Mouse (Mus musculus) T-cell, adult 2 months (primary cell): Measurements from ENCODE around the gene Trim58.

Experiments
- DNase-seq: peaks from one replicate; pipeline ENCODE4 v3.0.0; 2022; ENCODE audit warnings: low spot score

The Trim58 gene

DNA sequence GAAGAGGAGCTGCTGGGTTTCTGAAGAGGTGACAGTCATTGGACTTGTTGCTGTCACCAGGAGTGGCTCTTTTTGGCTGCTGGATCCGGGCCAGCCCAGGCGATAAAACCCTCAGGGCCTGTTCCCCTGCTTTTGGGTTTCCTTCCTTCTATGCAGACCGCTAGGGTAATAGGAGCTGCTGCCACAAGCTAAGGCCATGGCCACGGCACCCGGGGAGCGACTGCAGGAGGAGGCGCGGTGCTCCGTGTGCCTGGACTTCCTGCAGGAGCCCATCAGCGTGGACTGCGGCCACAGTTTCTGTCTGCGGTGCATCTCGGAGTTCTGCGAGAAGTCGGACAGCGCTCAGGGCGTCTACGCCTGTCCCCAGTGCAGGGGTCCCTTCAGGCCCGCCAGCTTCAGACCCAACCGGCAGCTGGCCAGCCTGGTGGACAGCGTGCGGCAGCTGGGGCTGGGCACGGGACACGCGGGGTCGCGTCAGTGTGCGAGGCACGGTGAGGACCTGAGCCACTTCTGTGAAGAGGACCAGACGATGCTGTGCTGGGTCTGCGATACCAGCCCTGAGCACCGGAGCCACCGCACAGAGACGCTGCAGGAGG, at the start of gene Trim58:
Gene Trim58, plus strand, starts transcription at position 194 of the 596 bp plus-strand sequence.
- no peak for DNase-seq

DNA sequence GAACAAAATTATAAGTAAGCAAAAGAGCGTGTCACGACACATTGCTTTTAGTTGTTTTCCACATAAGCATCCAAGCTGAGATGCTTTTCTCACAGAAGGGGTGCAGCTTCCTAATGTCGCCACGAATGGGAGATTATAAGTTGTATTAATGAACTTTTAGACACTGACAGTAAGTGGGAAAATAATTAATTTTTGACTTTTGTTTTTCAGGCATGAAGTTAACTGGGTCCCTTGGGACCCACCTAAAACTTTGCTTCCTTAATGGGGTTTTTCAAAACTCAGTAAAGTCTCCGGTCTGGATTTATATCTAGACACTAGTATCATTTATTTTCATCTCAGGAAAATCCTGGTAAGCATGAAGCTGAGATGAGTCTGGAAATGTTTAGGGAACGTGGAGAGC, 45.5 kb upstream of the Trim58 start, which contains the start of gene Olfr324:
Gene Olfr324, plus strand, starts transcription at position 301 of the 400 bp plus-strand sequence.
- DNase-seq, result no peak

DNA sequence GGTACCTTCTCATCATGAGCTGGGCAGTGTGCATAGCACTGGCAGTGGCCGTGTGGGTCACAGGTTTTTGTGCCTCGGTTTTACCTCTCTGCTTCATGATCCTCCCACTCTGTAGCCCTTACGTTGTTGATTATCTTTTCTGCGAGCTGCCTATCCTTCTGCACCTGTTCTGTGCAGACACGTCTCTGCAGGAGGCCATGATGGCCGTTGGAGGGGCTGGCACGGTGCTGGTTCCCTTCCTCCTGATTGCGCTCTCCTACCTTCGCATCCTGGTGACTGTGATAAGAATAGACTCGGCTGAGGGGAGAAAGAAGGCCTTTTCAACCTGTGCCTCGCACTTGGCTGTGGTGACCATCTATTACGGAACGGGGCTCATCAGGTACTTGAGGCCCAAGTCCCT, 42.4 kb upstream of the Trim58 start:
- DNase-seq, result no peak

DNA sequence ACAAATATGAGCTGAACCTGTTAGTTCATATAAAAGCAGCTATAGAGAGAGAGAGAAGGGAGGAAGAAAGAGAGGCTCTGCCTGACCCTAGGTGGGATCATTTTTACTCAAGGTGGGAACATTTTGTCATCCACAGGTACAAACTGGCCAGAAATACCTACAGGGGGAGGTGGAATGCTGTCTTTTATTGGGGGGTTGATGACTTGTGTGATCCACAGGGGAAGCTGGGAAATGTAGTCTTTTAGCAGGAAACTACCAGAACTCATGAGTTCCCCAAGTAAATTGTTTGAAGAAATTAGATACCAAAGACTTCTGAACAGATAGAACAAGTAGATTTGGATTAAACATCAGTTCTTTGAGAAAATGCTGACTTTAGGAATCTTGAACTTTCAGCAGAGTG, 38.2 kb upstream of the Trim58 start:
- no peak for DNase-seq

DNA sequence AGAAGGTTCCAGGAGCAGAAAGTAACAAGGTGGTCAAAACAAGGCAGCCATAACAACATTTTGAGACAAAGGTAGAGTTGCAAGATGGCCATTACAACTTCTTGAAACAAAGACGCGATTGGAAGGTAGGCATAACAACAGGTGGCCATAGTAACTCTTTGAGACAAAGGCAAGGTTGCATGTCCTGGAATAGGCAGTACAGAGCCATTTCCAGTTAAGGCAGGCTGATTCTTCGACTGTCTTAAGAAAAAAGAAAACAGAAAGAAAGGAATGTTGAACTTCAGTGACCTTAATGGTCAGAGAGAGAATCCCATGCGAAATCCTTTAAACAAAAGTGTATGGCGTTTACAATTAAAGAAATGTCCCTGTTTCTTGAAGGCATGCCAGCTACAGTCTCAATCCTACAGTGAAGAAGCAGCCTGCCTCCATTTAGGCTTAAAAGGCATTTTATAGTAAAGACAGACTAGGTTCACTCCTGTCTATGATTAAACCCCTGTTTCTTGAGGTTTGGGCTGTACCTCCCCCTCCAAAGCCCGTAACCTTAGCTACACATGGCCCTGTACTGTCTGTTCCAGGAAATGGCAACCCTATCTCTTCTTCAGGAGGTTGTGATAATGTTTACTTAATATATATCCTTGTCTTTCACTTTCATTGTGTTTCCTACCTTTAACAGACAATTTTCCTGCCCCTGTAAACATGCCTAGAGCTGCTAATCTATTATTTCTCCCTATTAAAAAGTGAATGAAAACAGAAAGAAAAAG, 37.3 kb upstream of the Trim58 start:
- DNase-seq, result no peak

DNA sequence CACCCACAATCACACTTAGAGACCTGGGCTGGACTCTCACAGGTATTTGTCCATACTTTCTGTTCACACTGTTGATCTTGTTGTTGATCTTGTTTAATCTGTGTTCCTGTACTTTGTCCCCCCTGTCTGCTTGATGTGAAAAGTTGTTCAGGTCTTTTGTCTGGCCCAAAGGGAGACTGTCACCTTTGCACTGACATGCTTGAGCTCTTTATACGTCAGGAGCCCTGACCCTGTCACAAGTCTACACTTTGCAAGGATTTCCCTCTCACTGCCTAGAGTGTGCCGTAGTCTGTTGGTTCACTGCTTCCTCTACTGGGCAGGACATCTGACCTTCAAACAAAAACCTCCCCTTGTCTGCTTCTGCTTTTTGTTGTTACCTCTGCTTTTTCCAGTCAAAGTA, 35.6 kb upstream of the Trim58 start:
- DNase-seq, result no peak

DNA sequence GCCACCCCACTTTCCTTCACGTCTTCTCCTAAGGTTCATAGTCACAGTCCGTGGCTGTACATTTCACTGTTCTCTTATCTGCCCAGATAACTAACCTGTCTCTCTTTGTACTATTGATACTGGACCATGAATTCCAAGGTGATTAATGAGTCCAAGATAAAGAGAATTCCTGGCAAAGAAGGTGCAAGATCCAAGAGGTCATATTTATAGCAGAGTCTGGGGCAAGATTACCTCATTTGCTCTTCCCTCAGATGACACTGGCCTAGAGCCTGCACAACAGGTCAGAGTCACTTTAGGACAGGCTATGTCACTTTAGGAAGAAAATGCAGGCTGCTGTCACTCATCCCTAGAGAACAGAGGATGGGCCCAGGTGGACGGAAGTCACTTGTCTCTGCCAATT, 35.0 kb upstream of the Trim58 start:
- DNase-seq, result no peak

DNA sequence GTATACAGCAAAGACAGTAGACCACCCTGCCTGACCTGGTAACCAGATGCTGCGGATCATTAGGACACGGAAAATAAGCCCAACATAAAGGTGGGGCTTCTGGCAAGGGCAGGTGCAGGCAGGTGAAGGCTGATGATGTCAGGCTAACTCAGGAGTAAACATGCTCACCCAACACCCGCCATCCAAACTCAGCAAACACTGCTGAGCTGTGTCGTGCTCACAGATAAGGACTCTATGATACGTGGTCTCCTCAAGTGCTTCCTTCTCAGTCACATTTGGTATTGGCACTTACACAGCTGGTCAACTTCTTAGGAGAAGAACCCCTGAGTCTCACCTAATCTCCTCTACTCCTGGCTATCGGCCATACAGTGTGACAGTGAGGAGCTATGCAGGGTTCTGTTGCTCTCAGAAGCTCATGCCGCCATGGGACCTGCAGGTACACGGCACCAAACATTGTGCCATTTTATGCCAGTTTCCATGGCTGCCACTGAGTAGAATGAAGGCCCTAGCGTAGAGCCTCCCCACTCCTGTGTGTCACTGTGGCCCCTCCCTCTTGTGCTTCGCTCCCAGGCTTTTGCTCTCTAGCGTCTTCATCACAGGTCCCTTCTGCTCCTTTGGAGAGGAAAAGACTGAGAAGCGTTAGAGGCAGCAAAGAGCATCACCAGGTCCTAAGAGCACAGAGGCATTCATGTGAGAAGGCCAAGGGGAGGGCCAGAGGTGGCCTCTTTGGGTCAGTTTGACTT, 33.9 kb upstream of the Trim58 start:
- DNase-seq, result no peak

DNA sequence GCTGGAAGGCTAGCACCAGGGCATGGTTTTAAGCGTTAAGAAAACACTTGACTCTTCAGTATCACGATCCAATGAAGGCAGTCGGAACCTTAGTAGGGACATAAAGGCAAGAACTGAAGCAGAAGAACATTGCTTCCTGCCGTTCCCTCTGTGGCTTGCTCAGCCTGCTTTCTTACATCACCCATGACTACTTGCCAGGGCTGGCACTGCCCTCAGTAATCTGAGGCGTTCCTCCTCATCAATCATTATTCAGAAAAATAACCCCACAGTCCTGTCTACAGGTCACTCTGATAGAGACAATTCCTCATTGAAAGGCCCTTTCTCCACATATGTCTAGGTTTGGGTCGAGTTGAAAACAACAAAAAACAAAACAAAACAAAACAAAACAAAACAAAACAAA, 33.2 kb upstream of the Trim58 start:
- DNase-seq, result no peak

DNA sequence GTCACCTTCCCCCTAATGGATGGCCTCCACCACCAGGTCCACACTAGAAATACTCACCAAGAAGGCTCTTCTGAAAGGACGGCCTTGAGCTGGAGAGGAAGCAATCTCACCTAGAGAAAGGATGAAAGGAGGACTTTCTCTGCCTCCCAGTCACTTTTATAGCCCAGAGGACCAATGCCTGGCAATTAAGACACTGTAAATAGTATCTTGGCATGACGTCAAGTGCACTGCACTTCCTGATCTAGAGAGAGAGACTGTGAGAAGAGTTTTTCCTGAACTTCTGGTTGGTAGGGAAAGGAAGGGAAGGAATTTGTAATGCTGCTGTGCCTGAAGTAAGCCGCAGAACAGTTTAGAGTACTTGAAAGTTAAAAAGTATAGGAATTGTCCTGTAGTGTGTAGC, 26.9 kb upstream of the Trim58 start:
- DNase-seq, result no peak

DNA sequence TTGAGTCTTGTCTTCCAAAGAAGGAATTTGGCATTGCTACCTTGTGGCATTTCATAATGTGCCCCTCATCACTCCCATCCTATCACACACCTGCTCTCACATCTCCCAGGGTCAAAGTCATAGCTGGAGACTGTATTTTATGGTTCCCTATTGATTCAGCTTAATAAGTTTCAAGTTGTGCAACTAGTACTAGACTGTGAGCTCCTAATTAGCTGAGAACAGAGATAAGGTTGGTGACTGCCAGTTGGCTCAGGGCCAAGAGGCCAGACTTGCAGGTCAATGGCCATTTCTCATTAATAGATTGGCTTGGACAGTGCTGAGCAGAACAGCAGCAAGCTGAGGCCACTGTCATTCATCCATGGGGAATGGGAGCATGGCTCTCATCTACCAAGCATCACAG, 25.7 kb upstream of the Trim58 start:
- no peak for DNase-seq

DNA sequence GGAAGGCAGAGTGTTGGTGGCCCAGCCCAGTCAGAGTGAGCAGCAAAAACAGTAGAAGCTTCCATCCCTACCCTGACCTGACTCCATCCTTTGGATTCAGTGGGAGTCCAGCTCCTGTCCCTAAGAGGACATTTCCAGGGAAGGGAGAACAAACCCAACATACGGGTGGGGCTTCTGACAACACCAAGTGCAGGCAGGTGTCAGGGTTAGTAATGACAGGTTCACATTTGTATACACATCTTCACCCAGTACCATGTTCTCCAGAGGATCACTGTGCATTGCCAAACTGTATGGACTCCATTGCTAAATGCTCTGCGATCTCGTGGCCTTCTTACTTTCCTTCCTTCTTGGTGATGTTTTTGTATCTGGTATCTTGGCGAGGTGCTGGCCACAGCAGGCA, 24.3 kb upstream of the Trim58 start, which contains the start of gene 2210407C18Rik:
Gene 2210407C18Rik, minus strand, starts transcription at position 101 of the 400 bp plus-strand sequence.
- no peak for DNase-seq

DNA sequence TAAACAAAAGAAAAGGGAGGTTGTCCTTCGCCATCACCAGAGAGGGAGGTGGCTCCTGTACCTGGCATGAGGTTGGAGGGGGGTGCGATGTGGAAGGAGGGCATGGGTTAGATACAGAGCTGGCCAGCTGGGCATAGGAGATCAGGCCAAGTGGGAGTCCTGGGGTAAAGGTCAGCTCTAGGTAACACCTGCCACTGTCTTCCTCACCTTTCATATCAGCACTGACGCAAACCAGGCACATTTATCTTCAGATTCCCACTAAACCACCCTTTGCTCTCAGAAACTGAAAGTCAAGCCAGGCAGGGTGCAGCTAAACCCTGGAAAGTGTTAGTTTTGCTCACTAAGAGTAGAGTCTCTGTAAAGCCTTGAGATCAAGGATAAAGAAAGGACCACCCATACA, 21.9 kb upstream of the Trim58 start:
- DNase-seq, result no peak

DNA sequence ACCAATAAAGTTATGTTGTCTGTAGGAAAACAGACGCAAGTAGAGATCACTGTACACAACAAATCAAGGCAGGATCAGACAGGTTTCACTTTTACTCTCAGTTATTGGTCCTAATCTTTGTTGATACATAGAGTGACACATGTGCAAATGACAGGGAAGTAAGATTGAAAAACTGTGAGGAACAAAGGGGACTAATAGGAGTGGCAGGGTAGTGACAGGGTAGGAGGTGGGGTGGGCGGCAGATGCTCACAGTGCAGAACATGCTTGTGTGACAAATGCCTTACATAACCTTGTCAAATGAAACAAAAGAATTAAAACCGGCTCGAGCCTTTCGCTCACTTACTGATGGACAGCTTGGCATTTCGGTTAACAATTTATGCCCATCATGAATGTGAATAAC, 21.5 kb upstream of the Trim58 start:
- no peak for DNase-seq

DNA sequence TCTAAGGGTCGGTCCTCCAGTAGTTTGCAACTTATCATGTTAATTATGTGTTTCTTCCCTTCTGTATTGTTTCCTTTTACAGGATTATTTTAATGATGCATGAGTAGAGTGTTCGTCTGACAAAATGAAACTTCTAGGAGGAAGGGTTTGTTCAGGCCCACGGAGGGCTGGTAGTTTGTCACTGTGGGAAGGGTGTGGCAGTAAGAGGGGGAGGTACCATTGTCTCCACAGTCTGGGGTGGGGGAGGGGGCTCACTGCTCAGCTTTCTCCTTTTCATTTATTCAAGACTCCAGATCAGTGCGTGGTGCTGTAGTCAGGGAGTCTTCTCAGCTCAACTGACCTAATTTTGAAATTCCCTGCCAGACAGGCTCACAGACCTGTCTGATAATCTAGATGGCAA, 14.1 kb upstream of the Trim58 start:
- DNase-seq, result no peak

DNA sequence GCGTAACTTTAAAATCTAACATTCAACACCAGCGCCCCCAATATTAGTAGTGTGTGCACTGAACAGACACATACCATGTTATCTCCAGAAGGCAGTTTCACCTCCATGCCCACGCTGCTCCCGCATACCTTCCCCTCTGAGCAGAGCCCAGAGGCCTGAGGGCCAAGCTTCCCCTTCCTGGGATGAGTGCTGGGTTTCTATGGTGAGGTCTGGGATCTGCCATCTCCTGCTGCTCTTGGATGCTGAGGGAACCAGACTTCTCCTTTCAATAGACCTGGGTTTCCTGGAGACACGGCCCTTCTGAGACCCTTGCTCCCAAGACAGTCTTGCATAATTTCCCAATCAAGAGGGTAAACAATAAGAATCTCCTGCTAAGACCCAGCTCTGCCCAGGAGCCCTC, 9.9 kb upstream of the Trim58 start, which contains the start of gene Olfr323:
Gene Olfr323, minus strand, starts transcription at position 101 of the 400 bp plus-strand sequence.
- no peak for DNase-seq

DNA sequence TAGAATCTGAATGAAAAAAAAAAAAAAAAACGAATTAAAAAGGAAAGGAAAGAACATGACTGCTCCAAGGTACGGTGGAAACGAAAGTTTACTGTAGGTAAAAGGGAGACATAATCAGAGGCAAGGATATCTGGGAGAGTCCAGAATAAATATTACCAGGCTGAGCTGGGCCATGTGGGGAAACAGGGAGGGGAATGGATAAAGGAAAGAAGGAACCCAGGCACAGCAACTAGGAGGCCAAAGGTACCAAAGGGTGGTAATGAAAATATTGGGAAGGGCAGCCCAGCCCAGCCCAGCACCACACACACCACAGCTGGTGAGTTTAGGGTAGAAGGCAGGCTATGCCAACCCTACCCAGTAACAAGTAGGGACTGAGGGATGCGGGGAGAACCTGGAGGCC, 5.4 kb upstream of the Trim58 start:
- no peak for DNase-seq

DNA sequence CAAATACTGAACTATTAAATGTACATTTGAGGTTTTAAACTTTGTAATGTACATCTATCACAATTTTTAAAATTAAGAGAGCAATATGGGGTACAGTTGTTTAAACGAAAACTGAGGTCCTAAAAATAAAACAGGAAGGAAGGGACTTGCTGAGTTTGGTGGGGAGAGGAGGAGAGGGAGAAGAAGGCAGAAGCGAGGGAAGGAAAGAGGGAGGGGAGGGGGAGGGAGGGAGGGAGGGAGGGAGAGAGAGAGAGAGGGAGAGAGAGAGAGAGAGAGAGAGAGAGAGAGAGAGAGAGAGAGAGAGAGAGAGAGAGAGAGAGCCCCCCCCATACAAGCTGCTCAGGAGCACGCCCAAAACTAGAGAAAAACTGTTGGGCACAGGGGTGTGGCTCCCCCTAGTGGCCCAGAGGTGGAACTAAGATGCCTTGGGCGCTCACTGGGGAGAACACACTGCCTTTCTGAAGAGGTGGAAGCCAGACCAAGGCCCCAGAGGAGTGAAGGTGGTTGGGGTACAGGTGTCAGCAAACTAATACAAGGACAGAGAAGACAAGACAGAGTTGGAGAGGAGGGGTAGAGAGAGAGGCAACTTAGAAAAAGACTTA, 3.8 kb upstream of the Trim58 start:
- peak; percentile 47 for DNase-seq

DNA sequence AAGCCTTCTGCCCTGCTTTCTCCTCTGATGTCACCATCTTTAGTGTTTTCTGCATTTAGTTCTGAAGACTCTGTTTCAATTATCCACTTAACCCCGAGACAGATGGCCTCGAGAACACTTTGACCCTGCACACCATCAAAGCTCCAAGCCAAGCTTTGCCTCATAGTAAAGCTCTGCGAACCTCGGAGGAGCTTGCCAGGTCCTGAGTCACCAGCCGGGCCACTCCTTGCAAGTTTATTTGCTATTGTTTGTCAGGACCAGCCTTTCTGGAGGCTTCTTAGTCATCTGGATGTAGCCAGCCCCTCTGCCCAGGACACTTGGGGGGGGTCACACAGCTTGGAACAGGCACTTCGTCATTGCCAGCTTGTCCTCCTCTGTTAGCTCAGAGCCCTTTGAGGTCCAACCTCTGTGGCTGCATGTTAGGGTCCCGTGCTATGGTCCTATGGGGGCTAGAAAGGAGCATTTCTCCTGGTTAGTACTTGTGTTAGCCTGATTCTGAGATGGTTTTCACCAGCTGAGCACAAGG, 2.0 kb upstream of the Trim58 start:
- no peak for DNase-seq

DNA sequence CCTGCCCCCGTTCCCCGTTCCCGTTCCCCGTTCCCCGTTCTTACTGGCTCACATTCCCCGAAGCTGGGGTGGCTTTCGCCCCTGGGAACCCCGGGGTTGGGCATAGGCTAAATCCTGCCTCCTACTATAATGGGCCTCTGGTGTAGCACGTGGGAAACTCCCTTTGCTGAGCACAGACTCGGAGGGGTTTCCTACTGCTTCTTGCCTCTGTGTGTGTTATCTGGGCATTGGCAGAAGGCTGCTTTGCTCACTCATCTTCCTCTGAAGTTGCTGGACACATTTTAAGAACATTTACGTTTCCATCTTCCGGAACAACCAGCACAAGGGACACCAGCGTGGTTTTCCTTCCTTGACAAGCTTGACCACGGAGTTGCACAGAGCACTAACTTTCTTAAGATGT, 792 bp downstream of the Trim58 start:
- DNase-seq, result no peak

DNA sequence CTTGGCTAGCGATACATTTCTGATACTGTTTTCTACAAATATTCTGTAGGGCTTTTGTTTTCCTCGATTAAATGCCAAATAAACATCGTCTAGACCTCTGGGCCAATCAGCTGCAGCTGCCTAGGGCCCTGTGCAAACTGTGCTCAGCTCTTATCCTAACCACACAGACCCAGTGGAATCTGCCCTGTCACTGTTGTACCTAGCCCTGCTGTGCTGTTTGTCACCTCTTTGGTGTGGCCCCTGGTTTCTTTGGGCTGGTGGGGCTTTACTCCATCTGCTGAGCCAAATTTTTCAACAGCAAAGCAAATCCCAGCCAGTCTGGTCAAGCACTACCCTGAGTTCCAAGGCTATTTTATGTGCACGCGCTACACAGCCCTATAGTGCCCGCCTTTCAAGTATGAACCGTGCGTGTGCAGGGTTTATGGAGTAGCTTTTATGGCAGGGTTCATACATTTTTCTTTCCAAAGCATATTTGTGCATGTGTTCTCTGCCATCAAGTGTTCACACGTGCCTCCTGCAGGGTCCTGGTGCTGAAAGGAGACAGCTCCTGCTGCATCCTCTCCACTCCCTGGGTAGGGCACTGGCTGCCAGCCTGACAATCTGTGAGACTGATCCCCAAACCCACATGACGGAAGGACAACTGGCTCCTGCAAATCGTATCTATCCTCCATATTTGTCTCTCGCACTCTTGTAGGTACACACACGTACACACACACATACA, 1.5 kb downstream of the Trim58 start:
- no peak for DNase-seq

DNA sequence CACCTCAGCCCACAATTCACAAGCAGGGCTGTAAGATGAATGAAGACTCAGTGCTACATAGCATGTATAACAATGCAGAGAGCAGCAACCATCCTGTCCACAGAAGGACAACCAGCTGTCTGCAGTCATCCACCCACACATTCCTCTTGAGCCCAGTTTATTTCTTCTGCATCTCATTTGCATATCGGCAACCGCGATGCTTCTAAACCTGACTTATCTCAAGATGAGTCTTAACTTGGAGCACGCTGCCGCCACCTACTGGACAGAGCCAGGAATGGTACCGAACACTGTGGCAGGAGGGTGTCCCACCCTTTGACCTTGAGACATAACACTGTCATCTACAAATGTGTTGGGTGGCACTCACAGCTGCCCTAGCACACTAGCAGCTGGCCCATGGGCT, 3.1 kb downstream of the Trim58 start:
- peak; percentile 51 for DNase-seq
